Mouse (Mus musculus) embryonic facial prominence, embryonic 14.5 days (tissue): ENCODE results near the gene Topors. TPM values are rescaled to one million over a fixed set of nuclear protein-coding genes. Genes with fewer than 3 reads are reported as not detected.

Experiments used
- ATAC-seq: fragments of 200-750 bp; cut with Nextera tagmentation; 2 replicates; pipeline ENCODE4 v1.8.0; 2017; ENCODE audit warnings: low read depth, moderate number of reproducible peaks, moderate TSS enrichment
- DNase-seq: peaks from one replicate; pipeline ENCODE4 v3.0.0-alpha.2; 2015; ENCODE audit warnings: low spot score
- H3K27ac ChIP-seq: fragments of 300-500 bp; sonication (generic); replicated peaks from 2 replicates; pipeline ENCODE4 v1.5.1; 2014; ENCODE audit warnings: low read depth, mild to moderate bottlenecking, low read length, moderate library complexity
- H3K27me3 ChIP-seq: fragments of 300-500 bp; sonication (generic); replicated peaks from 2 replicates; pipeline ENCODE4 v1.6.1; 2014; ENCODE audit warnings: low read length; ENCODE audit not compliant: control insufficient read depth, insufficient read depth
- H3K36me3 ChIP-seq: fragments of 300-500 bp; sonication (generic); 2 replicates; pipeline ENCODE4 v1.6.1; 2014; ENCODE audit warnings: low read length, mixed read lengths; ENCODE audit not compliant: control insufficient read depth, insufficient read depth
- H3K4me1 ChIP-seq: fragments of 300-500 bp; sonication (generic); 2 replicates; pipeline ENCODE4 v1.6.1; 2014; ENCODE audit warnings: antibody characterized with exemption, low read length; ENCODE audit not compliant: control insufficient read depth, insufficient read depth
- H3K4me2 ChIP-seq: fragments of 300-500 bp; sonication (generic); 2 replicates; pipeline ENCODE4 v1.6.1; 2014; ENCODE audit warnings: low read depth, mild to moderate bottlenecking, low read length, moderate library complexity, mixed read lengths
- H3K4me3 ChIP-seq: fragments of 300-500 bp; sonication (generic); 2 replicates; pipeline ENCODE4 v1.5.1; 2014; ENCODE audit warnings: low read depth, mild to moderate bottlenecking, low read length
- H3K9ac ChIP-seq: fragments of 300-500 bp; sonication (generic); 2 replicates; pipeline ENCODE4 v1.6.1; 2014; ENCODE audit warnings: low read depth, mild to moderate bottlenecking, low read length, moderate library complexity, mixed read lengths
- H3K9me3 ChIP-seq: fragments of 300-500 bp; sonication (generic); 2 replicates; pipeline ENCODE4 v1.6.1; 2016; ENCODE audit warnings: low read length; ENCODE audit not compliant: control insufficient read depth
- WGBS: fragments of 180-500 bp; shearing (Covaris S2); extraction: QIAGEN DNeasy Blood & Tissue Kit; methylation state at CpG from one replicate; pipeline ENCODE4 v1.1.7; 2014; 5-methylcytosine and 5-hydroxymethylcytosine counted together
- polyA plus RNA-seq: library from polyadenylated mRNA; unstranded; fragments of >200 nt; fragmentation: Nextera tagmentation; extraction: Ambion mirVana; gene quantifications from 2 replicates; pipeline ENCODE4 v1.2.1, GENCODE M21; 2014

The Topors gene
- polyA plus RNA-seq, 1 experiment from 2014 or later, result 37.8 TPM

DNA sequence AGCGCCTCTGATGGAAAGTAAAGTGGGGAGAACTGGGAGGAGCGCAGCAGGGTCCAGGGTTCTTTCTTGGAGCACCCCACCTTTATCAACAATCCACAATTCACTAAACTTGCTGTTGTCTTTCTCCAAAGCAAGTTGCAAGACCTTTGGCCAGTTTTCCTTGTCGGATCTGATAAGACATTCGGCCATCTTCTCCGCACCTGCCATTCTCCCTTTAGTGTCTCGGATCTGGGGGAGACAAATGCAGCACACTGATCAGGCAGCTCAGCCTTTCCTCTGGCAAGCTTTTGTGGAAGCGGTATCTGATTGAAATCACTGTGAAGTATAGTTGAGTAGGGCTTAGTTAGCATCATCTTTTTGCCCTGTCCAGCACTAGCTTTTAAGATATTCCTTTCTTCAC lies 41.8 kb downstream of the Topors start:
- WGBS, result 92% methylated on average over 7 of the region's 7 CpGs
- H3K4me1 ChIP-seq, result no peaks in the 10 kb centered on the region
- H3K27me3 ChIP-seq, result no peaks in the 10 kb centered on the region

DNA sequence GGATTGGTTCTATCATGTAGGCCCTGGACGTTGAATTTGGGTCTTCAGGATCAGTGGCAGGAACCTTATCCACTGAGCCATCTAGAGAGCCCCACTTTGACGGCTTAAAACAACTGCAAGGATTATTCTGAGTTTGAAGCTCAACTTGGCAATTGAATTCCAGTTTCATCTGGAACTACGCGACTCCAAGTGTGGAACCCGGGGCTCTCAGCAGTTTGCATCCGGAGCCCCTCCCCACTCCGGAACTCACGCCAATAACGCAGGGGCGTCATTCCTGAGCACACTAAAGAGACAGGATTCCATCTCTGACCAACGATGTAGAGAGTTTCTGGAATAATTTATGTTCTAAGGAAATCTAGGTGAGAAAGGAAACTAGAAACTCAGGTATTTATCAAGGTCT lies 42.5 kb downstream of the Topors start:
- Histone ChIP-seq H3K36me3 (peaks cover 6% of the 10 kb centered on the region; the same call in 1 of the 2 replicates), H3K27me3 (no peaks in the 10 kb centered on the region), H3K4me3 (no peak overlapping the region), H3K4me2 (no peak overlapping the region), H3K27ac (no peak overlapping the region), H3K4me1 (no peaks in the 10 kb centered on the region), H3K9me3 (no peaks in the 10 kb centered on the region), H3K9ac (no peak overlapping the region)
- WGBS, result 81% methylated on average over 11 of the region's 11 CpGs
- ATAC-seq (no peak), DNase-seq (no peak)

More for the DNA sequence above, 41.8 kb downstream of the Topors start:
- no peak for ATAC-seq
- Histone ChIP-seq H3K27ac (no peak overlapping the region), H3K9me3 (no peaks in the 10 kb centered on the region), H3K9ac (no peak overlapping the region), H3K4me2 (no peak overlapping the region), H3K4me3 (no peak overlapping the region), H3K36me3 (peaks cover 6% of the 10 kb centered on the region; the same call in 1 of the 2 replicates)
- no peak for DNase-seq

DNA sequence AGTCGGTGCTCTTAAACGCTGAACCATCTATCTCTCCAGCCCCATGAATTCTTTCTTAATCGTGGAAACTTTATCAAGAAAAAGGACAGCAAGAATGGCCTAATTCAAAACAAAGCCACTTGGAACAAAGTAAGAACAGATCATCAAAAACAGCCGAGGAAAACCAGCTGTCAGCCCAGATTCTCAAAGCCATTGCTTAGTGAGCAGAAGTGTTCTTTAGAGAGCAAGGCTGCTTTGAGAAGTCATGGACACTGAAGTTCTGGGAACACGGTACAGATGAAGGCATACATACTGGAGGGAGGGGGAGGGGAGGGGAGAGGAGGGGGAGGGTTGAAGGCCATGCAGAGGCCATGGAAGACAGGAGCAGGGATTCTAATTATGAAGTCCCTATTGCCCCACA lies 43.6 kb downstream of the Topors start:
- Histone ChIP-seq H3K4me1 (0 out of 2 replicates have a peak, but pooled peaks cover 1% of the 10 kb centered on the region), H3K27ac (no peak overlapping the region), H3K9me3 (no peaks in the 10 kb centered on the region), H3K9ac (no peak overlapping the region), H3K4me3 (no peak overlapping the region), H3K36me3 (peaks cover 6% of the 10 kb centered on the region; the same call in 1 of the 2 replicates), H3K4me2 (no peak overlapping the region), H3K27me3 (peaks cover 5% of the 10 kb centered on the region; the same call in 1 of the 2 replicates)
- DNase-seq (no peak), ATAC-seq (no peak)
- WGBS, result 77% methylated on average over 5 of the region's 5 CpGs

DNA sequence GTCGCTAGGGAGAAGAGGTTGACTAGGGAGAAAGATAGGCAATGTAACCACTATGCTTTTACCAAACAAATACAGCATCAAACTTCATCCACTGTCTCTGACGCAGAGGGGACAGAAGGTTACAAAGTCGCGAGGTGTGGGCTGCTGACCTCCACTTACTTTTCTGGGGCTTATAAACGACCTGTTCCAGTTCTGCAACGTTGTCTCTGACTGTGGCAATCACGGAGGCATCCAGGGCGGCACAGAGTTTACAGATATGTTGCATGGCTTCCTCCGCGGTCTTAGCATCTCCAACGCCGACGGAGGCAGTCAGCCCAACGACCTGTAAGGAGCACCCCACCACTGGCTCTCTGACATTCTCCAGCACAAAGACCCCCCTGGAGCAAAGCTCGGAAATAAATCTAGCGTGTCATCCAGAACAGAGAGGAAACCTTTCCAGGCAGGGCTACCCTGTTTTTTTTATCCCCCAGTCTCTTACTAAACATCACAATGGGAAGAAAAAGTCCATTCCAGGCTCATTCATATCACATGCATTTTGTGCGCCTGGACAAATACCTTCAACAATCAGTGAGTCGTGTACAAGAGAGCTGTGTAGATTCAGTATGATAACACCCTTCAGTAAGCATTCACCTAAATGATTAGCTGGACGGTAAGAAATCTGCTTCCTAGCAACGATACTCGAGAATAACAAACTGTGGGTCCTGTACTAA lies 47.6 kb downstream of the Topors start:
- Histone ChIP-seq H3K27me3 (peaks cover 5% of the 10 kb centered on the region; the same call in 1 of the 2 replicates), H3K27ac (no peak overlapping the region), H3K36me3 (no peaks in the 10 kb centered on the region), H3K4me2 (no peak overlapping the region), H3K9ac (no peak overlapping the region), H3K9me3 (no peaks in the 10 kb centered on the region), H3K4me3 (no peak overlapping the region), H3K4me1 (0 out of 2 replicates have a peak, but pooled peaks cover 3% of the 10 kb centered on the region)
- 51% methylated on average over 21 of the region's 21 CpGs for WGBS
- ATAC-seq (no peak), DNase-seq (no peak)

DNA sequence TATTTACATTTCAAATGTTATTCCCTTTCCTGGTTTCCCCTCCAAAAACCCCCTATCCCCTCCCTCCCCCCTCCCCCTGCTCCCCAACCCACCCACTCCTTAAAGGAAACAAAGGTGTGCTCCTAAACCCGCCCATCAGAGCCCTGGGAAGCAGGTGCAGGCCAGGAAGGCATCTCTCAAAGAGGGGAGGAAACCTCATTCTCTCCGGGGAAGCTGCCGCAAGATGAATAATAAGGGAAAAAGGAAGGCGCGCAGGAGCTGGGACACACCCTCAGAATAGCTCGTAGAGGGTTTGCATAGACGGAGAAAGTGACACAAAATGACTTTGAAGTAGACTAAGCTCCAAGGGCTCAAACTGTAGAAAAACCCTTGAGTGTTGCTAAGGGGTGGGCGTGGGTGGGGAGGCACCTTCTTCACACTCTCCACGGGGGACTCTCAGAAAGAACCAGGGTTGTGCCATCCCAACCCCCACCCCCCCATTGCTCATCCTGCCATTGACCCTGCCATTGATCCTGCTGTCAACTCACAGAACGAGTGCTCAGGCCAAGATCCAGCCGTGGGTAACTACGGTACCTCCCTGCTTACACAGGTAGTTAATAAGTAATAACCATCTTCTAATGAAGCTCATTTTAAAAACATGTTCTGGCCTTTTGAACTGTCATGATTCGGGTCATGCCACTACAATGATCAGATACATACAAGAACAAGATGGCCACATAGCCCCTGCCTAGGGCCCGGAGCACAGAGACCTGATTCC lies 48.5 kb downstream of the Topors start:
- H3K4me2 ChIP-seq, result no peak overlapping the region
- peak; percentile 60; the same call in 1 of the 2 replicates for ATAC-seq
- no peaks in the 10 kb centered on the region for H3K9me3 ChIP-seq
- no peak overlapping the region for H3K27ac ChIP-seq
- H3K9ac ChIP-seq, result 0 out of 2 replicates have a peak overlapping the region, but pooled peaks have one; percentile 19
- H3K27me3 ChIP-seq, result peaks cover 5% of the 10 kb centered on the region; the same call in 1 of the 2 replicates
- no peak overlapping the region for H3K4me3 ChIP-seq
- peak; percentile 21 for DNase-seq
- no peaks in the 10 kb centered on the region for H3K36me3 ChIP-seq
- WGBS, result 37% methylated on average over 14 of the region's 14 CpGs
- 0 out of 2 replicates have a peak, but pooled peaks cover 3% of the 10 kb centered on the region for H3K4me1 ChIP-seq

DNA sequence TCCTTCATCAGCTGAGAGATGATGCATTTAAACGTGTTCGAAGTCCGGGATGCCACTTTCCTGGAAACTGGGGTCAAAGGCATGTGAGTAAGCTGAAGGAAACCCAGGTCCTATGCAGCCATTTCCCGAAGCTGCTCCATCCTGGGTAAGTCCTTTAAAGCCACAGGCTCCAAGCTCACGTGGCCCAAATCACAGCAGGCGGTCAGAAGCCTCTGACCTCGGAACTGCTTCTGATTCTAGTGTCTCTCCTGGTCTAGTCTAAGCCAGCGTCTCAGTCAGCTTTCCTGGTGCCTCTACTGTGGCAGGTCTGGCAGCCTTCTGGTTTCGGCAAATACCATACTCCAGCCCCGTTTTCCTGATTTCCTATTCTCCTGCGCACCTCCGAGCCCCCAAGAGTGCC lies 49.2 kb downstream of the Topors start:
- no peaks in the 10 kb centered on the region for H3K9me3 ChIP-seq
- H3K4me3 ChIP-seq, result no peak overlapping the region
- H3K27me3 ChIP-seq, result peaks cover 5% of the 10 kb centered on the region; the same call in 1 of the 2 replicates
- H3K27ac ChIP-seq, result no peak overlapping the region; the same call in 1 of the 2 replicates
- no peaks in the 10 kb centered on the region for H3K36me3 ChIP-seq
- H3K4me2 ChIP-seq, result no peak overlapping the region
- DNase-seq (no peak), ATAC-seq (no peak)
- H3K4me1 ChIP-seq, result 0 out of 2 replicates have a peak, but pooled peaks cover 3% of the 10 kb centered on the region
- H3K9ac ChIP-seq, result peak overlapping the region; percentile 19; the same call in 1 of the 2 replicates
- WGBS, result 22% methylated on average over 12 of the region's 12 CpGs

DNA sequence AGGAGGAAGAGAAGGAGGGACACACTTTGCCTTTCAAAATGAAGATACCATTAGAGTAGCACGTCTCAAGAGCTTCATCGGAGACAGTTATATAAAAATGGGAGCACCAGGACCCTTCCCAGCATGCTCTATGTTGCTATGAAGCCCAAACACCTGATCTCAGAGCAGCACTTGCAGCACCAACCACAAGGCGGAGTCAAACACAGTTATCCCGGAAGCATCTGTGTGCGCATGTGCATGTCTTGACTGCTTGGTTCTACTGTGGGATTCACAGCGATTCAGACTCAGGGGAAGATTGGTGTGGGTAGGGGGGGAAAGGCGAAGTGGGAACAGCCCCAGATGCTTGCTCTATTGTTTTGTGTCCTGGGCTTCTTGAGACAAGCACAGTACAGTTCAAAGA lies 51.3 kb downstream of the Topors start:
- no peaks in the 10 kb centered on the region for H3K9me3 ChIP-seq
- no peak overlapping the region for H3K4me2 ChIP-seq
- ATAC-seq, result 0 out of 2 replicates have a peak, but pooled peaks have one; percentile 38
- no peak overlapping the region for H3K4me3 ChIP-seq
- no peak overlapping the region for H3K27ac ChIP-seq
- DNase-seq, result peak; percentile 13
- no peaks in the 10 kb centered on the region for H3K36me3 ChIP-seq
- H3K27me3 ChIP-seq, result peaks cover 5% of the 10 kb centered on the region; the same call in 1 of the 2 replicates
- H3K4me1 ChIP-seq, result 0 out of 2 replicates have a peak, but pooled peaks cover 3% of the 10 kb centered on the region
- WGBS, result 67% methylated on average over 7 of the region's 7 CpGs
- H3K9ac ChIP-seq, result no peak overlapping the region

DNA sequence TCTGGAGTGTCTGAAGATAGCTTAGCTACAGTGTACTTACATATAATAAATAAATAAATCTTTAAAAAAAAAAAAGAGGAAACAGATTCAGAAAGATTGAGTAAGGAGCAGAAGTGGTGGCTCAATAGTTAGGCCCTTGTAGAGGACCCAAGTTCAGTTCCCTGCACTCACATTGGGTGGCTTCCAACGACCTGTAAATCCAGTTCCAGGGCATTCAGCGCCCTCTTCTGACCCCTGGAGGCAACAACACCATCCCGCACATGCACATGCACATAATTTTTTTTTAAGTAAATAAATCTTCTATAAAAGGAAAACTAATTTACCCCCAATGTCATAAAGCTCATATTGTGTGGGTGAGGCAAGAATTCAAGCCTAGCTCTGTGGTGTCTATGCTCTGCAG lies 51.7 kb downstream of the Topors start:
- Histone ChIP-seq H3K4me1 (0 out of 2 replicates have a peak, but pooled peaks cover 3% of the 10 kb centered on the region), H3K4me3 (no peak overlapping the region), H3K27ac (no peak overlapping the region), H3K9ac (no peak overlapping the region), H3K36me3 (no peaks in the 10 kb centered on the region), H3K4me2 (no peak overlapping the region), H3K9me3 (no peaks in the 10 kb centered on the region), H3K27me3 (peaks cover 5% of the 10 kb centered on the region; the same call in 1 of the 2 replicates)
- 63% methylated on average over 3 of the region's 3 CpGs for whole genome bisulfite sequencing
- no peak for ATAC-seq
- DNase-seq, result no peak
